Mouse (Mus musculus) T-helper 2 cell (primary cell): ENCODE results near the gene Clec2h.
"Not testable (repeated sequence)": the region's sequence is repeated elsewhere in the genome, so short reads cannot be mapped to it uniquely, and the experiment has no call there.

Experiments used
- in situ Hi-C: fragments of 300-600 bp; cut with MboI, MseI; formaldehyde crosslinking; loops from one replicate; pipeline ENCODE4 v1.15.1; 2025; ENCODE audit warnings: high pct_unique_total_duplicates

Clec2h gene

GRCm38 (mm10) chr6:128662206-128662605, at the start of gene Clec2h:
TSS of gene Clec2h (plus strand) at chr6:128662385.
- in situ Hi-C loops, result no loop called here

- in situ Hi-C loops, result no loop called here
These were observed 39.5 kb upstream of the Clec2h start for GRCm38 (mm10) chr6:128622733-128623132.

- in situ Hi-C loops, result not testable (repeated sequence)
These were observed 38.8 kb upstream of the Clec2h start, which contains the start of gene Klrb1a for GRCm38 (mm10) chr6:128623433-128623832. TSS of gene Klrb1a (minus strand) at chr6:128623533.

GRCm38 (mm10) chr6:128624425-128624824, 37.8 kb upstream of the Clec2h start:
- in situ Hi-C loops, result no loop called here

- in situ Hi-C loops, result not testable (repeated sequence)
These were observed 36.9 kb upstream of the Clec2h start for GRCm38 (mm10) chr6:128625246-128625645.

GRCm38 (mm10) chr6:128629771-128630739, 32.1 kb upstream of the Clec2h start:
- in situ Hi-C loops, result not testable (repeated sequence)

GRCm38 (mm10) chr6:128630912-128631905, 31.0 kb upstream of the Clec2h start:
- in situ Hi-C loops, result not testable (repeated sequence)

- in situ Hi-C loops, result loop anchor here (5.0 kb wide), 1 partner anchor 83 kb away; no protein-coding TSS in a partner anchor
These were observed 21.5 kb upstream of the Clec2h start for GRCm38 (mm10) chr6:128640673-128641072.

GRCm38 (mm10) chr6:128641116-128641716, 21.0 kb upstream of the Clec2h start:
- in situ Hi-C loops, result loop anchor here (5.0 kb wide), 1 partner anchor 84 kb away; no protein-coding TSS in a partner anchor

- in situ Hi-C loops, result loop anchor here (5.0 kb wide), 1 partner anchor 87 kb away; no protein-coding TSS in a partner anchor
These were observed 18.2 kb upstream of the Clec2h start for GRCm38 (mm10) chr6:128643999-128644398.

- in situ Hi-C loops, result loop anchor here (5.0 kb wide), 1 partner anchor 87 kb away; no protein-coding TSS in a partner anchor
These were observed 17.5 kb upstream of the Clec2h start for GRCm38 (mm10) chr6:128644694-128645093.

GRCm38 (mm10) chr6:128645708-128646107, 16.5 kb upstream of the Clec2h start:
- in situ Hi-C loops, result not testable (repeated sequence)

- in situ Hi-C loops, result no loop called here
These were observed 12.5 kb upstream of the Clec2h start for GRCm38 (mm10) chr6:128649681-128650080.

GRCm38 (mm10) chr6:128650187-128650586, 12.0 kb upstream of the Clec2h start:
- in situ Hi-C loops, result no loop called here

GRCm38 (mm10) chr6:128650827-128651226, 11.4 kb upstream of the Clec2h start:
- in situ Hi-C loops, result not testable (repeated sequence)

GRCm38 (mm10) chr6:128652938-128653337, 9.2 kb upstream of the Clec2h start:
- in situ Hi-C loops, result no loop called here

- in situ Hi-C loops, result no loop called here
These were observed 936 bp upstream of the Clec2h start for GRCm38 (mm10) chr6:128661249-128661648.

- in situ Hi-C loops, result no loop called here
These were observed 7.8 kb downstream of the Clec2h start for GRCm38 (mm10) chr6:128669936-128670335.

GRCm38 (mm10) chr6:128679574-128679973, 17.4 kb downstream of the Clec2h start:
- in situ Hi-C loops, result no loop called here

GRCm38 (mm10) chr6:128701691-128702090, 39.5 kb downstream of the Clec2h start:
- in situ Hi-C loops, result no loop called here

- in situ Hi-C loops, result no loop called here
These were observed 60.8 kb downstream of the Clec2h start, which contains the start of gene Klrb1 for GRCm38 (mm10) chr6:128722959-128723358. TSS of gene Klrb1 (minus strand) at chr6:128723059.
